Mouse (Mus musculus) heart, adult 11 months (tissue): Measurements from ENCODE around the gene Mkrn1.
A peak's percentile ranks its signal among the peaks of the same experiment; 100 is the strongest.
"Not testable (repeated sequence)": the region's sequence is repeated elsewhere in the genome, so short reads cannot be mapped to it uniquely, and the experiment has no call there.

Experiments
- DNase-seq: peaks from one replicate; pipeline ENCODE4 v3.0.0; 2022

The Mkrn1 gene

GRCm38 (mm10) chr6:39429007-39429788 is 8.9 kb upstream of the Mkrn1 start:
- no peak for DNase-seq

DNA sequence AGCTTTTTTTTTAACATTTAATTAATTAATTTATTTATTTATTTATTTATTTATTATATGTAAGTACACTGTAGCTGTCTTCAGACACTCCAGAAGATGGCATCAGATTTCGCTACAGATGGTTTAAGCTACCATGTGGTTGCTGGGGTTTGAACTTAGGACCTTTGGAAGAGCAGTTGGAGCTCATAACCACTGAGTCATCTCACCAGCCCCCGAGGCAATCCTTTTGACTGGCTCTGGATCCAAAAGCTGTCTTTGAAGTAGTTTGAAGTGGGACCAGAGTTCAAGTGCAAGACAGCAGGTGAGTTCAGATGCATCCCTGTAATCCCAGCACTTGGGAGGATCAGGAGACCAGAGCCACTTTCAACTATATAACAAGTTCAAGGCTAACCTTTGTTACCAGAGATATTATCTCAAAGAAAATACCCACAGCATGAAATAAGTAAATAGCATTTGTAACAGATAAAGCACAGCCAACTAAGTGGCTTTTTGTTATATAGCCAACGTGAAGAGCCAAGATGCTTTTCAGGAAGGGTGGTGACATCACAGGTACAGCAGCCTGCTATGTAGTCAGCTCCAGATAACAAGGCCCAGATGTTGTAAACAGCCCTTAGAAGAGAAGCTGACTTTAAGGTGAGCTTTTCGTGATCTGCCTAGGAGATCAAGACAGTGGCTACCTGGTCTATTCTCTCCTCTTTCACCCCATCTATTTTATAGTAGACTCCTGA is 7.2 kb upstream of the Mkrn1 start:
- no peak for DNase-seq

DNA sequence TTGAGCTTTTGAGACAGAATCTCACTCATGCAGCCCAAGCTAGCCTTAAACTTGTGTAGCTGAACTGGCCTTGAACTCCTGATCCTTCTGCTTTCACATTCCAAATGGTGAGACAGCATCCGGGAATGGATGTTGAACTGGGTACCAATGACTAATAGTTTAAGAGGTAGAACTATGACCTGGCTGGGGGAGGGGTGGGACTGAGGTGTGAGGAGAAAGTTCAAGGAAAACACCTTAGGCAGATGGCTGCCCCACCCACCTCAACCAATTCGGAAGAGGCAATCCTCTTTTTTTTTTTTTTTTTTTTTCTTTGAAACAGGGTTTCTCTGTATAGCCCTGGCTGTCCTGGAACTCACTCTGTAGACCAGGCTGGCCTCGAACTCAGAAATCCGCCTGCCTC is 6.5 kb upstream of the Mkrn1 start:
- no peak for DNase-seq

- DNase-seq, result no peak
These were observed 4.9 kb upstream of the Mkrn1 start for GRCm38 (mm10) chr6:39425181-39425580.

GRCm38 (mm10) chr6:39423686-39424085 is 3.4 kb upstream of the Mkrn1 start:
- no peak for DNase-seq

- no peak for DNase-seq
These were observed 2.9 kb upstream of the Mkrn1 start for GRCm38 (mm10) chr6:39423130-39423551.

- DNase-seq, result no peak
These were observed 605 bp upstream of the Mkrn1 start for GRCm38 (mm10) chr6:39420867-39421266.

GRCm38 (mm10) chr6:39419386-39419850 is 844 bp downstream of the Mkrn1 start:
- DNase-seq, result no peak

DNA sequence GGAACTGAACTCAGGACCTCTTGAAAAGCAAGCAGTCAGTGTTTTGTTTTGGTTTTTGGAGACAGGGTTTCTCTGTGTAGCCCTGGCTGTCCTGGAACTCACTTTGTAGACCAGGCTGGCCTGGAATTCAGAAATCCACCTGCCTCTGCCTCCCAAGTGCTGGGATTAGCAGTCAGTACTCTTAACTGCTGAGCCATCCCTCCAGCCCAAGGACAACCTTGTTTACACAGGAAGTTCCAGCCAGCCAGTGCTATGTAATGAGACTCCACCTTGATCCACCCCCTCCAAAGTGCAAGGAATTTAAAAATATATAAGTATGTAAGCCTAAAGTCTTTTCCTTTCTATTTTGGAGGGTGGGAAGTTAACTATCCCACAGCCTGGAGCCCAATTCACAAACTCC is 3.6 kb downstream of the Mkrn1 start:
- DNase-seq, result not testable (repeated sequence)

GRCm38 (mm10) chr6:39415762-39416161 is 4.5 kb downstream of the Mkrn1 start:
- DNase-seq, result peak; percentile 84

DNA sequence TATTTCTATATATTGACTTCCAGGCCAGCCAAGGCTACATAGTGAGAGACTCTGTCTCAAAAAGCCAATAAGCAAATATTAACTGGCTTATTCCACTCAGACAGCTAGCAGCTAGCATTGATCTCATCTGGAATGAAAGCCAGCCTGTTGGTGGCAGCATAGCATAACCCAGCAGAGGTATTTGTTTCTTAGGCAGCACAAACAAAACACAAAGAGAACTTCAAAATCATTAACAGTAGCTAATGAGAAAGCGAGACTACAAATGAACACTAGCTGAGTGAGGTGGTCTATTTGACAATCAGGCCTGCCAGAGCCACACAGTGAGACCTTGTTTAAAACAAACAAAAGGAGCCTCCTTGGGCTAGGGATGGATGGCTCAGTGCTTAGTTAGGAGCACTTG is 6.2 kb downstream of the Mkrn1 start:
- DNase-seq, result no peak

- no peak for DNase-seq
These were observed 13.8 kb downstream of the Mkrn1 start for GRCm38 (mm10) chr6:39406480-39406879.

- DNase-seq, result no peak
These were observed 17.1 kb downstream of the Mkrn1 start for GRCm38 (mm10) chr6:39403136-39403535.

DNA sequence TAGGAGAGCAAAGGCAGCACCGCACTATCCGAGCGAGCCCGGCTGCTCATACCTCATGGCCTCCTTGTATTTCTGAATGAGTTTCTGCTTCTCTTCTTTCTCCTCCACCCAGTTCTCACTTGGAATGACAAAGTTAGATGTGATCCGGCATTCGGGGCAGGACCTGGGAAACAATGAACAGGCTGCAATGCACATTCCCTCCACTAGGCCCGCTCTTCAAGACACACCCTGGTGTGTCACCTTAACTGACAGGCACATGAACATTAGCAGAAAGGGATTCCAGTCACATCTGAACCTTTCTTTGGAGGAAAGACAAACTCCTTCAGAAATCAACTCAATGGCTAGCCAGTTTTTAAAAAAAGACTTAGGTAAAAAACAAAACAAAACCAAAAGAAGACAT is 19.9 kb downstream of the Mkrn1 start:
- DNase-seq, result no peak

- DNase-seq, result no peak
These were observed 21.9 kb downstream of the Mkrn1 start for GRCm38 (mm10) chr6:39398342-39398741.

DNA sequence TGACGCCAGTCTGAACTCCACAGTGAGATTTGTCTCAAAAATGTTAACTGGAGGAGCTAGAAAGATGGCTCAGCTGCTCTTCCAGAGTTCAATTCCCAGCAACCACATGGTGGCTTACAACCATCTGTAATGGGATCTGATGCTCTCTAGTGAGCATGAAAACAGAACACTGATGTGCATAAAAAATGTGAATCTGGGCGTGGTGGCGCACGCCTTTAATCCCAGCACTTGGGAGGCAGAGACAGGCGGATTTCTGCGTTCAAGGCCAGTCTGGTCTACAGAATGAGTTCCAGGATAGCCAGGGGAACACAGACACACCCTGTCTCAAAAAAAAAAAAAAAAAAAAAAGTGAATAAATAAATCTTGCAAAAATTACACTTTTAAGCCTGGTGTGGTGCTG is 23.2 kb downstream of the Mkrn1 start:
- no peak for DNase-seq

- DNase-seq, result no peak
These were observed 24.3 kb downstream of the Mkrn1 start for GRCm38 (mm10) chr6:39395916-39396315.

DNA sequence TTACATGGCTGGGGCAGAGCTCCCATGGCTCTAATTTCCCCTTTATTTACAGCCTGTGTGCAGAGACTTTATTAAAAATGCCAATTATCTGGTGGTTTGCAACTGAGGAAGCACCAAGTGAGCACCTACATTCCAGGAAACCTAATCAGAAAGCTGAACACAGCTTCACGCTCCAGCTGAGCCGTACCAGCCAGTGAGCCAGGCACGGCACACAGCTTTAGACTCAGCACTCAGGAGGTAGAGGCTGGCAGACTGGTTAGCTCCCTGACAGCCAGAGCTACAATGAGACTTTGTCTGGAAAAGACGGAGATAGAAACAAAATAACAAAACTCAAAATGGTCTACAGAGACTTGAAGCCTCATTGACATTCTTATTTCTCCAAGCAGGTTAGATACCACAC is 24.8 kb downstream of the Mkrn1 start:
- no peak for DNase-seq

GRCm38 (mm10) chr6:39389988-39390387 is 30.3 kb downstream of the Mkrn1 start:
- no peak for DNase-seq

DNA sequence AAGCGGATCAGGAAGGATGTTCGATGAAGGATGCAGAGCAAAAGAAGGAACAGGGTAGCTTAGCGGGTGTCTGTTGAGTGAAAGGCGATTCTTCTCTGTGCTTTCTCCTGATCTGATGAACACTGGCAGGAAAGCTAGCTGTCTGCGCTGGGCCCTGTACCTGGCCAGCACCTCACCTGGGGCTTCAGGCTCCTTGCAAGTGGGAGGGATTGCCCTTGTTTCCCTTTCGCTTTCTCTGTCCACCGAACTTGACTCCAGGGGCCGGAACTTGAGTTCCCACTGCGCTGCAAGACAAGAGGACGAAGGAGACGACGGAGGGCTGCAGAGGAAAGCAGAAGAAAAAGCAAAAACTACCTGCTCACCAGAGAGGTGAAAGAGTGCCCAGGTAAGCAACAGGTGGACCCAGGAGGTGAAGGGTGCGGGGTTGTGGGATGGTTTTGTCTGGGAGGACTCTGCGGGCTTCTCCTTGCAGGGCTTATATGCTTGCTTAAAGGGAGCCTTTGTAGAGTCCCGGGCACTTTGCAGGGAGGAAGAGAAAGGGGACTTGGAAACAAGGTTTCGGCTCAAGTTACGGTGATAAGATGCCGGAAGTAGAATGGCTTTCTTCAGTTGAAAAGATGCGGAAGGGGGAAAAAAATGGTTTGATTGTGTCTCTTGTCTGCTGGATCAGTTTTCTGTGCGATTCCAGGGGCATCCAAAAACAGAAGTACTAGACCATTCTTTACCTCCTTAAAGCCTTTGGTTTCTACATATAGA is 39.0 kb downstream of the Mkrn1 start, which contains the start of gene Rab19:
Rab19 (plus strand) TSS at position 51 of the 756 bp plus-strand sequence.
- DNase-seq, result peak; percentile 95

GRCm38 (mm10) chr6:39380276-39380675 is 40.0 kb downstream of the Mkrn1 start:
- DNase-seq, result no peak

DNA sequence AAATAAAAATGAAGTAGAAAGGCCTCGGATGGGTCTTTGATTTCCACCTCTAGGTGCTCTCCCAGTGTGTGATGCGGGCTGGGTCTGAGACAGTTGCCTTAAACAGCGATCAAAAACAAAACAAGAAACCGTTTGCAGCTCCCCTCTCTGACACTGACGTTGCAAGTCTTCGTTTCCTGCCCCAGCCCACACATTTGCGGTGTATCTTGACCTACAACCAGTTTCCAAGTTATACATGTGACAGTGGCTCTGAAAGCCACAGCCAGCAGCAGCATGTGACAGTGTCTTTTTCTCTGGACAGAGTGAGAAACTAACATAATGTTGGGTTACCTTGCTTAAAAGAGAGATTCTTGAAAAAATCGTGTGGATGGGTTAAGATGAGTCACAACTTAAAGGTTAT is 40.5 kb downstream of the Mkrn1 start:
- DNase-seq, result no peak

- DNase-seq, result peak; percentile 92
These were observed 41.0 kb downstream of the Mkrn1 start for GRCm38 (mm10) chr6:39379224-39379623.
